Mouse (Mus musculus) cerebellum, adult 9-10 months (tissue): ENCODE measurements around the gene Creb3l4.
A peak's percentile ranks its signal among the peaks of the same experiment; 100 is the strongest.
"Not testable (repeated sequence)": the region's sequence is repeated elsewhere in the genome, so short reads cannot be mapped to it uniquely, and the experiment has no call there.

Experiments used
- DNase-seq: peaks from one replicate; pipeline ENCODE4 v3.0.0; 2022

Gene Creb3l4

DNA sequence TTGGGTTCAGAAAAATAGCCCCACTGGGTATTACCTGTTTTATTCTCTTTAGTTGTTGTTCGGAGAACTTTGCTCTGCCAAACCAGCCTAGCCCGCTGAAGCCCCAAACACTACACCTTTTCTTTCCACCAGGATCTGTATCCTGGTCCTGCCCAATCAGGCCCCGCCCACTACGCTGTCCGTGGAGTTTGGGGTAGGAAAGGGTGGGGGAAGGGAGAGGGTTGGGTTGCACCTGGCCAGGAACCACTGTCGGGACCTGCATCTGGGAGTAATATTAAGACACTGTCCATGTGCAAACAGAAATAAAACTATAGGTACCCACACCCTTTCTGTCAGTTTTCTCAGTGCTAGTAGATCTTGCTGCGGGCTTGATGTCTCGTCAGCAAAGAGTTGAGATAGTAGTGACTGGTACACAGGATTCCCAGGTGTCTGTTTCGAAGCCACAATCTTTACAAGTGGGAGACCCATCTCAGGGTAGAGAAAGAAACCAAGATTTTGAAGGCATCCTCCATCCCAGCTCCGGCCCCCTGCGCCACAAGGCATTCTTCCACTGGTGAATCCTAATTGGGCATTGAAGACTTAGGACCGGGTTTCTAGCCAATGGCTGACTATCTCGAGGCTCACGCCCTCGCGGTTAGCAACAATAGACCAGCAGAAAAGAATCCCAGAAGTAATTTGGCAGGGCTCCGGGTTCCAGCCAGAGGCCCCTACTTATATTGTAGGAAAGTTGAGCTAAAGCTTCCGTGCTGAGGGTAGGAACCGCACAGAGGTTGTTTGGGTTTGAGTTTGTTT lies at the start of gene Creb3l4:
Gene Creb3l4 (minus strand): TSS at position 529 of the 792 bp plus-strand sequence.
- no peak for DNase-seq

DNA sequence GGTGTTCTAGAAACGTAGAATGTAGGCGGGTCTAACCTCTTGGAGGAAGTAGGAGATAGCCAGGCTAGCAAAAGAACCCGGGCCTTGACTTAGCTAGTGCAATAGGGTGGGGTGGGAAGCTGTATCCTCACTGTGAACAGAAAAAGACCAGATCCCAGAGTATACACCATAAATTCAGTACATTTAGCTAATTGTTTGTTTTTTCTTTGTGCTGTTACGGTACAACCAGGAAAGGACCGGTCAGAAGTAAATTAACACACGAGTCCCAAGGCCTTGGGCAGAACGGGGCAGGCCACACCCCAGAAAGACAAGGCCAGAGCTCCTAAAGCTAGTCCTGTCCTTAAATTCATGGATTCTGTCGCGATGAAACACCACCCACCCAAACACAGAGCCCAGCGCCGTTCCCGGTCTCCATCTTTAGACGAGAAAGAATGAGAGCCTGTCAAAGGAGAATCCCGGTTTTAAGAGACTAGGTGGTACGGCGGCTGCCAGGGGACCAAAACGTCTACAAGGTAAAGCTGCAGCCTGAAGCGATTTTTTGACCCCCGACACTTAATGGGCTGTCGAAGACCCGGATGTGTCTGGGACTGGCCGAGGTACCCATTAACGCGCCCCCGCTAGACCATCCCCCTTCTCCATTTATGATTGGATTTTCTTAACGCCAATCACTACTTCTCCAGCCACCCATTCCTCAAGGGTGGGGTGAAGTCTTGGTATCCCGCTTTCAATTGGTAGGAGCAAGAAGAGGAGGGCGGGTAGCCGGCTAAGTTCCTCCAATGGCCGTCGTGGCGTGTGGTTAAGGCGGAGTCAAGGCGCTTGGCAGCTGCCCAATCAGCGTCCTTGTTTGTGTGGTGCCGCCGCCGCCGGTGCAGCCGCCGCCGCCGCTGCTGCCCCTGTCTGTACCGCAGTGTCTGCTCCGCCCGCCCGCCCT lies 49.3 kb upstream of the Creb3l4 start, which contains the start of gene Gatad2b:
Gene Gatad2b (plus strand): TSS at position 834 of the 931 bp plus-strand sequence.
- peak; percentile 100 for DNase-seq

DNA sequence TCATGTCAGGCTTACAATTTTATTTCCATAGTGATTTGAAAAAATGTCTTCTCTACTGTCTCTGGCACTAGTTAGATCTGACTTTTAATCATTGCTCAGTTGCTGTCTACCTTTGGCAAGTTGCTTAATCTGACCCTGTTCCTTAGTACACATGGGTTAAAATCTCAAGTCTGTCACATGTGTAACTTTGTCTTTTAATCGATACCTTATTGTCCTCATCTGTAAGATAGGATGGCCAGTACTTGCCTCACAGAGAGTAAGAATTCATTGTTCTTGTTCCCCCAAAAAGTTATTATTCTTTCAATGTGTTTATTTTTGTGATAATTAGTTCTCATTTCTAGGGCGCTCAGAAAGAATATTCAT lies 48.7 kb upstream of the Creb3l4 start:
- DNase-seq = peak; percentile 46

GRCm38 (mm10) chr3:90290602-90291001 lies 47.3 kb upstream of the Creb3l4 start:
- DNase-seq = no peak

DNA sequence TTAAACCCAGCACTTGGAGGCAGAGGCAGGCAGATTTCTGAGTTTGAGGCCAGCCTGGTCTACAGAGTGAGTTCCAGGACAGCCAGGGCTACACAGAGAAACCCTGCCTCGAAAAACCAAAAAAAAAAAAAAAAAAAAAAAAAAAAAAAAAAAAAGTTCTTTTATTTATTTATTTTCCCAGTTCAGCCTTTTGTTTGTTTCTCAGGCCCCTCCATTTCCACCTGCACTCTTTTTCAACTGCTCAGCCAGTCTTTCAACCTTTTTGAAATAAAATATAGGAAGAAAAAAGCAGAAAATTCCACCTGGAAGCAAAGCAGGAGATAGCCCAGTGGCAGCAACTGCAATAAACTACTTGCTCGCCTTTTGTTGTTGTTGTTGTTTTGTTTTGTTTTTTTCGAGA lies 46.1 kb upstream of the Creb3l4 start:
- DNase-seq = not testable (repeated sequence)

DNA sequence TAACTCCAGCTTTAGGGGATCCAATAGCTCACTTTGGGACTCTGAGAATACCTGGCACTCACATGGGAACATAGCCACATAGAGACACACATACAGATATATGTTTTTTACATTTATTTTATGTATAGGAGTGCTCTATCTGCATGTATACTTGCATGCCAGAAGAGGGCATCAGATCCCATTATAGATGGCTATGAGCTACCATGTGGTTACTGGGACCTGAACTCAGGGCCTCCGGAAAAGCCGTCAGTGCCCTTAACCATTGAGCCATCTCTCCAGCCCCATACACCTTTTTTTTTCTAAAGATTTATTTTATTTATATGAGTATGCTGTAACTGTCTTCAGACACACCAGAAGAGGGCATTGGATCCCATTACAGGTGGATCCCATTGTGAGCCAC lies 40.8 kb upstream of the Creb3l4 start:
- no peak for DNase-seq

- DNase-seq = no peak
Observed at GRCm38 (mm10) chr3:90280708-90281107, 37.4 kb upstream of the Creb3l4 start.

DNA sequence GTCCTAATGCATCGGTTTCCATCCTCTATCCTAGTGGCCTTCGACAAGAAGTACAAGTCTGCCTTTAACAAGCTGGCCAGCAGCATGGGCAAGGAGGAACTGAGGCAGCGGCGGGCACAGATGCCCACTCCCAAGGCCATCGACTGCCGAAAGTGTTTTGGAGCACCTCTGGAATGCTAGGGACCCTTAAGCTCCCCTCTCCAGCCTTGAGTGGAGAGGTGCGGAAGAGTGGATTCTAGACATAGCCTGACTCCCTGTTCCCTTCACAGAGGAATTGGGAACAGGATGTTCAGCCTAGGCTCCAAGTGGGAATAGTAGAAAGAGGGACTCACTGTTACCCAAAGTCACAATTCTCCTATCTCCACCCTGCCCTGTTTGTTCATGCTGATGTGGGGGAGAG lies 36.4 kb upstream of the Creb3l4 start:
- peak; percentile 17 for DNase-seq

- DNase-seq = peak; percentile 45
Observed at GRCm38 (mm10) chr3:90279216-90279615, 35.9 kb upstream of the Creb3l4 start.

- DNase-seq = peak; percentile 56
Observed at GRCm38 (mm10) chr3:90278211-90278610, 34.9 kb upstream of the Creb3l4 start.

- peak; percentile 92 for DNase-seq
Observed at GRCm38 (mm10) chr3:90277793-90278192, 34.5 kb upstream of the Creb3l4 start.

DNA sequence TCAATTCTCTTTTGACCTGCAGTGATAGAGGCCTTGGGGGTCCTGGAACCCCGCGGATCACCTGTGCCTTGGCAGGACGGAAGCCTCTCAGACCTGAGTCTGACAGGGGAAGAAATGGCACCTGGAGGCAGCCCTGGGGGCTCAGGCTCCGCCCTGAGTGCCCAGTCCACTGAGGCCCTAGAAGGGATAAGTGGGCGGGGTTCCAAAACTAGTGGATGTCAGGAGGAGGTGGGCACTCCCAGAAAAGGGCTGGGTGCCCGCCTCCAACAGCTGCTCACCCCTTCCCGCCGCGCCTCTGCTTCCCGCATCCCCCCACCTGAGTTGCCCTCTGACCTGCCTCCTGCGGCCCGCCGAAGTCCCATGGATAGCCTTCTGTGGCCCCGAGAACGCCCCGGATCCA lies 33.5 kb upstream of the Creb3l4 start:
- peak; percentile 68 for DNase-seq

DNA sequence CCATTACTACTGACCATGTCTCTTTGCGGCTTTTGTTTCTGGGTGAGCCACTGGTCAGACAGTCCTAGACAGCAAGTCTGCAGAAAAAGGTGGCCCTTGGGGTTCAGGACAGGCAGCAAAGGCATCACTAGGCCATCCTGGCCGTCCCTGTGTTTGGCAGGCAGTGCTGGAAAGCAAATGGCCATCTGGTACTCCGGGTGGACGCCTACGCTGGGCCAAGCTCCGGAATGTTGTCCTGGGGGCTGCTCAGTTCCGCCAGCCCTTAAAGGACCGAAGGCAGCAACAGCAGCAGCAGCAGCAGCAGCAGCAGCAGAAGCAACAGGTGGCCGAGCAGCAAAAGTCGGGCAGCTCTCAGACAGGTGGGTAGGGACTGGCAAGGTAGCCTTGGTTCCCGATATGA lies 32.0 kb upstream of the Creb3l4 start:
- peak; percentile 83 for DNase-seq

GRCm38 (mm10) chr3:90273855-90274254 lies 30.5 kb upstream of the Creb3l4 start:
- no peak for DNase-seq

GRCm38 (mm10) chr3:90272170-90272569 lies 28.9 kb upstream of the Creb3l4 start:
- DNase-seq = no peak

DNA sequence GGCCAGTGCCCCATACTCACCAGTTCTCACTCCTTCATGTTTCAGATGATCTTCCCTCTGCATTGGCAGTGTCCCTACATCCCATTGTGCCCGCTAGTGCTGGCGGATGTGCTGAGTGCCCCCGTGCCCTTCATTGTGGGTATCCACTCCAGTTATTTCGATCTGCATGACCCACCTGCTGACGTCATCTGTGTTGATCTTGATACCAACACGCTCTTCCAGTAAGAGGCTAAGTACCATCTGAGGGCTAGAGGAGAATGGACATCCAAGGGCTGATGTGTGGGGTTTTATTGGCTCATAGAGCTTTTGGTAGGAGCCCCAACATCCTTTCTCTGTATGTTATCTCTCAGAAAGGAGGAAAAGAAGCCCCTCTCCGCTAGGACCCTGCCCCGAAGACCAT lies 27.5 kb upstream of the Creb3l4 start:
- DNase-seq = no peak

DNA sequence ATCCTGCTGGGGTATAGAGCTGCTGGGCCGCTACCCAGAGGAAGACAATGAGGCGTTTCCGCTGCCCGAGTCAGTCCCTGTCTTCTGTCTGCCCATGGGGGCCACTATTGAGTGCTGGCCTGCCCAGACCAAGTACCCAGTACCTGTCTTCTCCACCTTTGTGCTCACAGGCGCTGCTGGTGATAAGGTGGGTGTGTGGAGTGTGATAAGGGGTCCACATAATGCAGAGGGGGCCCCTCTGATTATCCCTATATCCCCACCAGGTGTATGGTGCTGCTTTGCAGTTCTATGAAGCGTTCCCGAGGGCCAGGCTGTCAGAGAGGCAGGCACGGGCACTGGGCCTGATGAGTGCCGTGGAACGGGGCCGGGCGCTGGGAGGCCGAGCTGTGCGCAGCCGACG lies 25.7 kb upstream of the Creb3l4 start:
- DNase-seq = peak; percentile 27

DNA sequence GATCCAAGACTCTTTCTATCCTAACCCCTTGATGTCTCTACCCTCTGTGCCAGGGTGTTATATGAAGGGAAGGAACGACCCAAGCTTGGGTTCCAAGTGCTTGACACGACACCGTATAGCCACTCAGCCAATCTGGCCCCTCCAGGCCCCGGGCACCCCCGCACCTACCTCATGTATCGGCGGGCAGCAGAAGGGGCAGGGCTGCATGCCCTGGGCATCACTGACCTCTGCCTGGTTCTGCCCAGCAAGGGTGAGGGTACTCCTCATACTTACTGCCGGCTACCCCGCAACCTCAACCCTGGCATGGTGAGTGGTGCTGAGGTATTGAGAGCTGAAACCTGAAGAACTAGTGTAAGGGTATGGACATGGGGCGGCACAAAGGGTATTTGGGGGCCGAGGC lies 24.9 kb upstream of the Creb3l4 start:
- no peak for DNase-seq

- peak; percentile 59 for DNase-seq
Observed at GRCm38 (mm10) chr3:90266901-90267775, 23.8 kb upstream of the Creb3l4 start.

DNA sequence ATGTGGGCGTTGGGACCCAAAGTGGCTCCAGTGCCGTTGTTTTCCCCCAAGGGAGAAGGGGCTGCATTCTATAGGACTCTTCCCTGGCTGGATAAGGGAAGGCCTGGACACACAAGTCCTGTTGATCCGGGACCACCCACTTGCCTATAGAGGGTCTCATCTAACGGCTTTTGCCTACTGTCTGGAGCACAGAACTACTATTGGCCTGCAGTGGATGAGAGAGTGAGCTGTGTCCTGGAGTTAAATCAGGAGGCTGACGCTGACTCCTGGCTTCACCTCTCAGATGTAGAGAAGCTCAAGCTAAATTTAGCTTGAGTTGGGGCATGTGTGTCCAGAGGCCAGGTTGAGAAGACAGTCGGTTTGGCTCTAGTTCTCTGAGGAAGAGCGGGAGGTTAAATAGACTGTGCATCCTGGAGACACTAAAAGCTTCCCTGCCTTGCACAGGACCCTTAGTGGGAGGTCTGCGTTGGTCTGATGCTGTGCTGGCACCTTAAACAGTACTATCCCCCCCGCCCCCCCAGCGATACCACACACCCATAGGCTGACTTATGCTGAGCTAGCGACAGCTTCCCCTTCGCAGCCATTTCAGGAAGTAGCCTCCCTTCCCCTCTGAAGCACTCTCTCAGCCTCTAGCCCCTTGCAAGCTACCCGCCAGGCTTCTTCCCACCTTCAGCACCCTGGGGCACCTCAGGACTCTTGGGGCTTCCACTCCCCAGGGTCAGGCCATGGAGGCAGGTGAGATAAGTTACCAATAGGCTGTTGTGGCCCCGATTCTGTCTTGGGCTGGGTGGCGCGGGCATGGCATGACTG lies 22.8 kb upstream of the Creb3l4 start:
- DNase-seq = no peak

DNA sequence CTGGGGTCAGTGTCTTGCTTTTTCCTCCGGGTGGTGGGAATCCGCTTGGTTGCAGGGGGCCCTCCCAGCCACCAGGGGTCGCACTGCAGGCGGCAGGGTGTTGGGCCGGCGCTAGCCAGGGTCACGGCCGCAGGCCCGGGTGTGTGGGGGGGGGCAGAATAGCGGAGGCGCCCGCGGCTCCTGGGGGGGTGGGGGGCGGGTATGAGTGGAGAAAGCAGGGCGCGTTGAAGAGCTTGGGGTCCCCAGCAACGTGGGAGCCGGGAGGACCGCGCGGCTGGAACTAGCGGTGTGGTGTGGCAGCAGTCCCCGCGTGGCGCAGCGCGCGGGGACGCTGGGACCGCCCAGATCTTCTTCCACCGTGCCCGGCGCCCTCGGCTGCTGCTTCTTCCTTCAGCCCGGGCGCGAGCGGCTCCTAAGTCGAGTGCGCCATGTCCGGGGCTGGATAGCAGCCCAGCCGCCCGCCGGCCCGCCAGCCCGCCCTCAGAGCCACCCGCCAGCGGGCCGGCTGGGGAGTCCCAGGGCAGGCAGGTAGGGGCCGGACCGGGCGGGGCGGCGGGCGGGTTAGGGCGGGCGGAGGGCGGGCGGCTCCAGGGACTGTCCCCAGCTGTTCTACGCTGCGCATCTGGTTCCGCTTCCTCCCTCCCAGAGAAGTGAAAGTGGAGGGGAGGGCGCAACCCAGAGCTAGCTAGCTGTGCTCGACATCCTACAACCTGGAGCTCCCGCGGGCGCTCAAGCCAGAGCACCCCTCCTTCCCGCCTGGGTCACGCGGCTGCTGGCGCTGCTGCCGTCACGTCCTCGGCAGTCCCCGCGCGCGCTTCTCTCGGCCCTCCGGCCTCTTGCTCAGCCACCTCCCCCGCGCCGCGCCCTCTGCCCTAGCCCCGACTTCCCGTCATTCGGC lies 22.0 kb upstream of the Creb3l4 start, which contains the start of gene Dennd4b:
Gene Dennd4b (plus strand): TSS at position 152 of the 898 bp plus-strand sequence.
- peak; percentile 92 for DNase-seq
